Comparison of ENCODE assay signal across 8 mouse cellular contexts in genomic region chr2:116049710-116050109, GRCm38 (mm10). TPM values are rescaled to one million over a fixed set of nuclear protein-coding genes. Genes with fewer than 3 reads are reported as not detected.
DNase-seq lines count a peak whose midpoint lies in the region; ATAC-seq and TF ChIP-seq lines count a peak whose summit lies in the region.

No protein-coding gene starts in this region.

- ATAC-seq in hindbrain, embryonic 13.5 days (ENCODE audit: low FRiP score), result no peak
- no peak for ATAC-seq in hindbrain, embryonic 12.5 days (ENCODE audit: low FRiP score)
- peak; percentile 45; the same call in 1 of the 2 replicates for ATAC-seq in heart, embryonic 12.5 days (ENCODE audit: insufficient number of reproducible peaks, low FRiP score)
- no peak for ATAC-seq in liver, postnatal 0 days

- peak overlapping the region; percentile 40 for H3K4me2 ChIP-seq in hindbrain, embryonic 13.5 days
- no peak overlapping the region for H3K4me2 ChIP-seq in hindbrain, embryonic 12.5 days (replicated peaks)
- no peak overlapping the region for H3K4me2 ChIP-seq in CH12.LX (ENCODE audit: insufficient read depth, low read depth, poor library complexity, severe bottlenecking)
- peak overlapping the region; percentile 43 for H3K4me2 ChIP-seq in heart, embryonic 12.5 days
- peak overlapping the region; percentile 26; the same call in 1 of the 2 replicates for H3K4me2 ChIP-seq in liver, postnatal 0 days (ENCODE audit: low read depth, low read length)

- peaks cover 65% of the 10 kb centered on the region for H3K4me1 ChIP-seq in hindbrain, embryonic 13.5 days (replicated peaks)
- peaks cover 56% of the 10 kb centered on the region for H3K4me1 ChIP-seq in hindbrain, embryonic 12.5 days
- H3K4me1 ChIP-seq in CH12.LX (ENCODE audit: control insufficient read depth in 1 of 2, insufficient read depth in 2 of 2), result no peaks in the 10 kb centered on the region; a peak in 1 of 4 replicates
- peaks cover 52% of the 10 kb centered on the region for H3K4me1 ChIP-seq in heart, embryonic 12.5 days (replicated peaks)
- H3K4me1 ChIP-seq in liver, postnatal 0 days (ENCODE audit: insufficient read depth), result no peaks in the 10 kb centered on the region

- peaks cover 12% of the 10 kb centered on the region; the same call in 1 of the 2 replicates for H3K36me3 ChIP-seq in hindbrain, embryonic 13.5 days
- H3K36me3 ChIP-seq in hindbrain, embryonic 12.5 days, result peaks cover 16% of the 10 kb centered on the region; the same call in 1 of the 2 replicates
- no peaks in the 10 kb centered on the region for H3K36me3 ChIP-seq in CH12.LX (replicated peaks in 1 of 2; ENCODE audit: control insufficient read depth in 1 of 2, insufficient read depth in 1 of 2, low read length in 1 of 2)
- peaks cover 23% of the 10 kb centered on the region for H3K36me3 ChIP-seq in heart, embryonic 12.5 days
- no peaks in the 10 kb centered on the region for H3K36me3 ChIP-seq in liver, postnatal 0 days (replicated peaks; ENCODE audit: insufficient read depth, low read length)

- H3K79me2 ChIP-seq in CH12.LX (replicated peaks; ENCODE audit: control insufficient read depth, extremely low read depth, insufficient read depth, poor library complexity, severe bottlenecking), result no peaks in the 10 kb centered on the region

- H3K9ac ChIP-seq in hindbrain, embryonic 13.5 days, result no peak overlapping the region
- no peak overlapping the region for H3K9ac ChIP-seq in hindbrain, embryonic 12.5 days
- no peak overlapping the region for H3K9ac ChIP-seq in CH12.LX (ENCODE audit: insufficient read depth, low read depth)
- H3K9ac ChIP-seq in heart, embryonic 12.5 days, result no peak overlapping the region
- no peak overlapping the region for H3K9ac ChIP-seq in liver, postnatal 0 days (replicated peaks)

- H3K4me3 ChIP-seq in hindbrain, embryonic 13.5 days, result peak overlapping the region; percentile 12
- no peak overlapping the region for H3K4me3 ChIP-seq in hindbrain, embryonic 12.5 days
- no peak overlapping the region for H3K4me3 ChIP-seq in CH12.LX (replicated peaks in 1 of 3; ENCODE audit: low read depth in 2 of 3, low read length in 2 of 3, poor library complexity in 1 of 3)
- H3K4me3 ChIP-seq in heart, embryonic 12.5 days, result 0 out of 2 replicates have a peak overlapping the region, but pooled peaks have one; percentile 1
- peak overlapping the region; percentile 14; the same call in 1 of the 2 replicates for H3K4me3 ChIP-seq in liver, postnatal 0 days (ENCODE audit: low read depth, low read length)

- no peaks in the 10 kb centered on the region for H3K27me3 ChIP-seq in hindbrain, embryonic 13.5 days
- no peaks in the 10 kb centered on the region for H3K27me3 ChIP-seq in hindbrain, embryonic 12.5 days
- H3K27me3 ChIP-seq in CH12.LX (replicated peaks), result no peaks in the 10 kb centered on the region
- no peaks in the 10 kb centered on the region for H3K27me3 ChIP-seq in heart, embryonic 12.5 days (replicated peaks)
- H3K27me3 ChIP-seq in liver, postnatal 0 days (ENCODE audit: insufficient read depth, low read length), result no peaks in the 10 kb centered on the region

- no peak for TF ChIP-seq CTCF in CH12.LX (conservative IDR thresholded peaks at IDR 0.05 in 1 of 2, IDR thresholded peaks at IDR 0.05 in 1 of 2; ENCODE audit: low read depth in 2 of 2, low read length in 2 of 2)
- TF ChIP-seq CTCF in liver, postnatal 0 days (IDR thresholded peaks at IDR 0.05; ENCODE audit: low read depth), result no peak

- WGBS in hindbrain, embryonic 13.5 days, result 90% methylated on average over 9 of the region's 9 CpGs
- 81% methylated on average over 9 of the region's 9 CpGs for WGBS in hindbrain, embryonic 12.5 days
- 52% methylated on average over 9 of the region's 9 CpGs for WGBS in heart, embryonic 12.5 days
- WGBS in liver, postnatal 0 days (ENCODE audit: insufficient replicate concordance), result 44% methylated on average over 9 of the region's 9 CpGs

- TF ChIP-seq EP300 in CH12.LX (IDR thresholded peaks at IDR 0.05; ENCODE audit: low read length), result no peak
- no peak for TF ChIP-seq EP300 in liver, postnatal 0 days (IDR thresholded peaks at IDR 0.05; ENCODE audit: low read depth)

- H3K9me3 ChIP-seq in hindbrain, embryonic 13.5 days, result no peaks in the 10 kb centered on the region
- no peaks in the 10 kb centered on the region for H3K9me3 ChIP-seq in hindbrain, embryonic 12.5 days (replicated peaks)
- H3K9me3 ChIP-seq in CH12.LX (replicated peaks; ENCODE audit: low read length), result no peaks in the 10 kb centered on the region
- no peaks in the 10 kb centered on the region for H3K9me3 ChIP-seq in heart, embryonic 12.5 days (replicated peaks)
- no peaks in the 10 kb centered on the region for H3K9me3 ChIP-seq in liver, postnatal 0 days (ENCODE audit: low read length)

- H3K27ac ChIP-seq in hindbrain, embryonic 13.5 days, result 0 out of 2 replicates have a peak overlapping the region, but pooled peaks have one; percentile 3
- no peak overlapping the region for H3K27ac ChIP-seq in hindbrain, embryonic 12.5 days
- H3K27ac ChIP-seq in CH12.LX (ENCODE audit: insufficient read depth, low read depth), result no peak overlapping the region
- peak overlapping the region; percentile 17; the same call in 1 of the 2 replicates for H3K27ac ChIP-seq in heart, embryonic 12.5 days (ENCODE audit: poor library complexity, severe bottlenecking)
- no peak overlapping the region for H3K27ac ChIP-seq in liver, postnatal 0 days (ENCODE audit: low read depth)

- dilution Hi-C loops in CH12.LX (cut with MboI; ENCODE audit: extremely low pct_ligation_motif_present, extremely low pct_unique_long_range_greater_than_20kb, low sequenced_read_pairs), result no loop called here

- peak; percentile 3 for DNase-seq in CH12.LX (ENCODE audit: extremely low read depth)
- DNase-seq in liver, postnatal 0 days, result no peak
- no peak for DNase-seq in frontal cortex, adult 2 months (ENCODE audit: extremely low spot score in 1 of 2, low spot score in 1 of 2)
- DNase-seq in left cerebral cortex, adult 8-10 months (ENCODE audit: low spot score in 2 of 2), result no peak
- DNase-seq in cerebellum, postnatal 25 days, result no peak

- TF ChIP-seq RAD21 in CH12.LX (IDR thresholded peaks at IDR 0.05; ENCODE audit: low read depth, low read length), result no peak

- in situ Hi-C loops in CH12.LX (cut with MboI; ENCODE audit: low pct_ligation_motif_present, low pct_unique_long_range_greater_than_20kb, low sequenced_read_pairs), result no loop called here

- no peak for TF ChIP-seq POLR2A in CH12.LX (IDR thresholded peaks at IDR 0.05; ENCODE audit: low read depth, low read length)

TF ChIP-seq in CH12.LX, 34 proteins besides CTCF, POLR2A, EP300 and RAD21:
- TF ChIP-seq POLR2AphosphoS2 (IDR thresholded peaks at IDR 0.05; ENCODE audit: low read depth, low read length), result no peak
- no peak for TF ChIP-seq NELFE (IDR thresholded peaks at IDR 0.05; ENCODE audit: low read depth, low read length)
- no peak for TF ChIP-seq KAT2A (IDR thresholded peaks at IDR 0.05; ENCODE audit: insufficient replicate concordance, low read length)
- no peak for TF ChIP-seq GABPA (IDR thresholded peaks at IDR 0.05; ENCODE audit: insufficient replicate concordance, low read depth, low read length)
- TF ChIP-seq BHLHE40 (IDR thresholded peaks at IDR 0.05; ENCODE audit: low read depth, low read length), result no peak
- no peak for TF ChIP-seq USF1 (IDR thresholded peaks at IDR 0.05; ENCODE audit: low read depth, low read length)
- no peak for TF ChIP-seq USF2 (conservative IDR thresholded peaks at IDR 0.05; ENCODE audit: low read depth, low read length)
- no peak for TF ChIP-seq UBTF (IDR thresholded peaks at IDR 0.05; ENCODE audit: low read depth, low read length)
- TF ChIP-seq TBP (conservative IDR thresholded peaks at IDR 0.05; ENCODE audit: low read depth, low read length), result no peak
- no peak for TF ChIP-seq ETS1 (conservative IDR thresholded peaks at IDR 0.05; ENCODE audit: low read depth, low read length)
- TF ChIP-seq JUN (IDR thresholded peaks at IDR 0.05; ENCODE audit: insufficient read depth, low read depth, low read length), result no peak
- no peak for TF ChIP-seq JUND (conservative IDR thresholded peaks at IDR 0.05; ENCODE audit: low read depth, low read length)
- no peak for TF ChIP-seq CHD1 (IDR thresholded peaks at IDR 0.05; ENCODE audit: low read depth, low read length)
- no peak for TF ChIP-seq CHD2 (IDR thresholded peaks at IDR 0.05; ENCODE audit: low read length)
- no peak for TF ChIP-seq SMC3 (IDR thresholded peaks at IDR 0.05; ENCODE audit: low read depth, low read length)
- TF ChIP-seq ELF1 (IDR thresholded peaks at IDR 0.05; ENCODE audit: low read depth, low read length), result no peak
- TF ChIP-seq ZKSCAN1 (IDR thresholded peaks at IDR 0.05; ENCODE audit: borderline replicate concordance, low read depth, low read length), result no peak
- no peak for TF ChIP-seq ZNF384 (IDR thresholded peaks at IDR 0.05; ENCODE audit: low read depth, low read length)
- no peak for TF ChIP-seq MEF2A (IDR thresholded peaks at IDR 0.05; ENCODE audit: borderline replicate concordance, low read depth, low read length)

RNA-seq across cellular contexts. Expression of gene Meis2, which starts 15.9 kb away (rescaled TPM):
- polyA plus RNA-seq in hindbrain, embryonic 13.5 days (2015; fragmentation: Nextera tagmentation; extraction: Ambion mirVana), result 139 and 175 TPM in 2 replicates
- polyA plus RNA-seq in hindbrain, embryonic 12.5 days (2016; fragmentation: Nextera tagmentation; extraction: Ambion mirVana), result 130 and 155 TPM in 2 replicates
- not detected in 2 replicates for total RNA-seq in CH12.LX (2012; rRNA removed)
- total RNA-seq in CH12.LX (2014; rRNA removed), result 0.08 TPM in 1 of 2 replicates, not detected in the other
- not detected in 2 replicates for polyA plus RNA-seq in CH12.LX (2012; ENCODE audit: insufficient read length, low read depth)
- 49.9 and 52.9 TPM in 2 replicates for polyA plus RNA-seq in heart, embryonic 12.5 days (2016; fragmentation: Nextera tagmentation; extraction: Ambion mirVana)
- 2.0 and 2.4 TPM in 2 replicates for polyA plus RNA-seq in liver, postnatal 0 days (2015; fragmentation: Nextera tagmentation; extraction: Ambion mirVana)
- 372 and 452 TPM in 2 replicates for polyA plus RNA-seq in frontal cortex, adult 2 months (2012; rRNA removed)
- 100 to 1,000 TPM; 141 to 190 (median 171) TPM for total RNA-seq in left cerebral cortex, adult 8-10 months (2022)

Comparison
In these comparisons a context has a peak if more than half of its experiments do, and no peak if none do; other contexts are left out.
1. H3K27ac ChIP-seq: peak in hindbrain, embryonic 13.5 days (single experiment) and heart, embryonic 12.5 days (single experiment); none in hindbrain, embryonic 12.5 days (single experiment), CH12.LX (single experiment) and liver, postnatal 0 days (single experiment).
2. H3K4me2 ChIP-seq: peak in hindbrain, embryonic 13.5 days (single experiment), heart, embryonic 12.5 days (single experiment) and liver, postnatal 0 days (single experiment); none in hindbrain, embryonic 12.5 days (single experiment) and CH12.LX (single experiment).
3. H3K4me3 ChIP-seq: peak in hindbrain, embryonic 13.5 days (single experiment), heart, embryonic 12.5 days (single experiment) and liver, postnatal 0 days (single experiment); none in hindbrain, embryonic 12.5 days (single experiment) and CH12.LX (0 of 3).
4. RNA of gene Meis2, which starts 15.9 kb away (polyA plus RNA-seq): 372 to 452 TPM in frontal cortex, adult 2 months, 139 to 175 TPM in hindbrain, embryonic 13.5 days, 130 to 155 TPM in hindbrain, embryonic 12.5 days and 49.9 to 52.9 TPM in heart, embryonic 12.5 days; 2.0 to 2.4 TPM in liver, postnatal 0 days and not detected in CH12.LX; every median in the first group is over 10 times any median in the second.